Mouse (Mus musculus) spleen, postnatal 10 days (tissue): ENCODE results near the gene Pde8a.
"Not testable (repeated sequence)": the region's sequence is repeated elsewhere in the genome, so short reads cannot be mapped to it uniquely, and the experiment has no call there.

ENCODE experiments used
- DNase-seq, 2 experiments: peaks; one replicate each; pipeline ENCODE4 v3.0.0; 2021 to 2022; ENCODE audit warnings: low spot score in 2 of 2

The Pde8a gene

DNA sequence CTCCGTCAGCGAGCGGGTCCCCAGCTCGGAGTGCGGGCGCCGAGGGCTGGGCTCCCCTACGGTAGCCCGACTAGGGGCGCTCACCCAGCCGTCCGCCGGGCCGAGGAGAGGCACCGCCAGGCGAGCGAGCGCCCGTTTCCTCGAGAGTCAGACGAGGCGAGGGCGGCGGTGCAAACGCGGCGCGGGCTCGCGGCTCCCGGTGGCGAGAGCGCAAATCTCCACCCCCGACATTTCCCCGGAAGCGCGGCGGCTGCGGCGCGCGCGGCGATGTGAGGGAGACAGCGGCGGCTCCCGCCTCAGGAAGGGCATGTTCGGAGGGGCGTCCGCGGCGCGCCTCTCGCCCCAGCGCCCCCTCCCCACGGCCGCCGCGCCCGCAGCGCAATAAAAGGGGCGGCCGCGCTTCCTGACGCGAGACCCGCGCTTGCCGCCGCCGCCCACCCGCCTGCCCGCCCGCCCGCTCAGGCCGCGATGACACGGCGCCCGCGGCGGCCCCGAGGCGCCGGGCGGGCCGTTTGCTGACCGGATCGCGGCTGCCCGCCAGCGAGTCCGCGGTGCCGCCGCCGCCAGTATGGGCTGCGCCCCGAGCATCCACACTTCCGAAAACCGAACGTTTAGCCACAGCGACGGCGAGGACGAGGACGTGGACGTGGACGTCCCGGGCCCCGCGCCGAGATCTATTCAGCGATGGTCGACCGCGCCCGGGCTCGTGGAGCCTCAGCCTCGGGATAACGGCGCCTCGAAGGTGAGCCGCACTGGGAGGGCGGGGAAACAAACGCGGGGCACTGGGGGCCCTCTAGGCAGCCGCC, at the start of gene Pde8a:
Gene Pde8a, plus strand, starts transcription at position 250 of the 806 bp plus-strand sequence.
- peak; percentile 18 to 25 for DNase-seq

DNA sequence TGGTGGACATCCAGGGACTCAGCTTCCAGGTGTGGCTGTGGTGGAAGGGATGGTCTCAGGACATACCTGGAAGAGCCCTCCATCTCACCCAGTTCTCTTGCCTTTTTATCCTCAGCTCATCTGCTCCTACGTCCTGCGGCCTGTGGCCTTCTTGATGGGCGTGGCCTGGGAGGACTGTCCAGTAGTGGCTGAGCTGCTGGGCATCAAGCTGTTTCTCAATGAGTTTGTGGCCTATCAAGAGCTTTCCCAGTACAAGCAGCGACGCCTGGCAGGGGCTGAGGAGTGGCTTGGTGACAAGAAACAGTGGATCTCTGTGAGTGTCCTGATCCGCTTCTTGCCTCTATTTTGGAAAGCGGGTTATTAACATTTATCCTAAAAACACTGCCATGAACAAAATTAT, 49.0 kb upstream of the Pde8a start:
- no peak for DNase-seq

DNA sequence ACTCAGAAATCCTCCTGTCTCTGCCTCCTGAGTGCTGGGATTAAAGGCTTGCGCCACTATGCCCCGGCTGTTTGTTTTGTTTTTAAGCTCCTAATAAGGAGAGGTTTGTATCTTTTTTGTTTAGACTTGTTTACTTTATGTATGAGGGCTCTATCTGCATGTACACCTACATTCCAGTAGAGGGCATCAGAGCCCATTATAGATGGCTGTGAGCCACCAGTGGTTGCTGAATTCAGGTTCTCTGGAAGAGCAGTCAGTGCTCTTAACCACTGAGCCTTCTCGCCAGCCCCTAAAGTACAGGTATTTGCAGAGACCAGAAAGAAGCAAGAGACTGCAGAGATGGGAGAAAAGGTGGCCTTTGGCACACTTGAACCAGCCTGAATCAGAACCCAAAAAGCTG, 46.3 kb upstream of the Pde8a start:
- no peak for DNase-seq

DNA sequence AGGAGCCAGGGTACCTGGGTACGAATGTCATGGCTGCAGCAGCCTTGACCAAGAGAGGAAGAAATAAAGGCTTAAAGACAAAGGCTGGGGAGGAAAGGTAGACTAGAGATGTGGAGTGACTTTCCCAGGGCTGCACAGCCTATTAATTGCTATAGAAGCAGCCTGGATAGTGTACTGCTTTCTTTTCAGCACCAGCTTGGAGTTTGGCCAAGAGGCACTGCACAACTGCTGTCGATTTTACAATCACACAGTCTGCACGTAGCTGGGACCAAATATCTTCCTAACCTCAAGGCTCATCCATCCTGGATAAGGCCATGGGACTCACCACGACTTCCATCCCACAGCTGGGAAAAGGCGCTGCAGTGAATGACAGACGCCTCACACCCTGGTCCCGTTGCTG, 44.0 kb upstream of the Pde8a start:
- DNase-seq = no peak

DNA sequence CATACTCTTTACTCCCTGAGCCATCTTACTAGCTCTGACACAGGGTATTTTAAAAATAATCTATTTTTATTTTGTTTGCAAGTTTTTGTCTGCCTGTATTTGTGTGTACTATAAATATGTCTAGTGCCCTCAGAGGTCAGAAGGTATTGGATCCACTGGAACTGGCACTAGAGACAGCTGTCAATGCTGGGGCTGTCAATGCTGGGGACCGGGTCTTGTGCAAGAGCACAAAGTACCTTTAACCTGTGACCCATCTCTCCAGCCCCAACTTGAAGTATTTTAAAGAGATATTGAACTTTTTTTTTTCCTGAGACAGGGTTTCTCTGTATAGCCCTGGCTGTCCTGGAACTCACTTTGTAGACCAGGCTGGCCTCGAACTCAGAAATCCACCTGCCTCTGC, 39.5 kb upstream of the Pde8a start:
- DNase-seq = no peak

DNA sequence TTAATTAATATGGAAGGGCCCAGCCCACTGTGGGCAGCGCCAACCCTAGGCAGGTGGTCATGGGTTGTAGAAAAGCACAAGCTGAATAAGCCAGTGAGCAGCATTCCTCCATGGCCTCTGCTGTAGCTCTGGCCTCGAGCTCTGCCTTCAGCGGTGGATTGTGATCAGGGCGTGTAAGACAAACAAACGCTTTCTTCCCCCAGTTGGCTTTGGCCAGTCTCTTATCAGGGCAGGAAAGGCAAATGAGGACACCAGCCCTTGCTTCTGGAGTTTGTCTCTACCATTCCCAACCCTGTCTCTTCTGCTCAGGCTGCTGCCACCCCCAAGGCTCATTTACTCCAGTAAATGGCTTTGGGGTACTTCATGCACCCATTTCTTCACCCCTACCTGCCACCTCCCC, 38.7 kb upstream of the Pde8a start:
- no peak for DNase-seq

DNA sequence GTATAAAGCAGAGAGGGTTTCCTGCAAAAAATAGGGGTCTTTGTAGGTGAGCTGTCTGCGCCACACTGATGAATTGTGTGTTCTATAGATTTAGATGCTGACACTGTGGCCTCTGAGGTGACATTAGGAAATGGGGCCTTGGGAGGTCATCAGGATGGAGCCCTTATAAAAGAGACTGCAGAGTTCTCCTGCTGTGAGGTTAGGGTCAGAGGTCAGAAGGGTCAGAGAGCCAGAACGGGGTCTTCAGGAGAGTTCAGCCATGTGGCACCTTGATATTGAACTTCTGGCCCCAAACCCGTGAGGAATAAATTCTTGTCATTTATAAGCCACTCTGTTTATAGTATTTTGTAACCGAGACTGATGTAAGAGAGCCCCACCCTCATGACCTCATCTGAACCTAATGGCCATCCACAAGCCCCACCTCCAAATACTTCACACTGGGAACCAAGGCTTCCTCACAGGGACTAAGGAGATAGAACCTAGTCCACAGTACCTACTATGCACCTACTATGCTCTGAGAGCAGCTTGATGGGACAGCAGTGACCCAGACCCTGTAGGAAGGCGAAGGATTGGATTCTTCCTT, 37.1 kb upstream of the Pde8a start:
- no peak for DNase-seq

DNA sequence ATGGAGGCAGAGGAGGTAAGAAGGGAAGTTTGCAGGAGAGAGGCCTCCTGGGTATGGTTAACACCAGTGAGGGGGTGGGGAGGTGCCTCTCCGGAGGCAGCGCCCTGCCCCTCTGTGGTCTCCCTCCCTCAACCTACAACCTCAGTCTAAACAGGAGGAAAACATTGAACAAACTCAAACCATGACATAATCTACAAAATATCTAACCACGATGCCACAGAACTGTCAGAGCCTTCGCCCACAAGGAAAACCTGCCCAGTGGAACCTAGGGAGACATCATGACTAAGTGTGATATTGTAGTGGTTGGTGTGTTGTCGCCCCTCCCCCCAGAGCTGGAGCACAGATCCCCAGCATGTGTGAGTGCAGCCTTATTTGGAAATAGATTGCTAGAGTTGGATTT, 33.9 kb upstream of the Pde8a start:
- no peak for DNase-seq

DNA sequence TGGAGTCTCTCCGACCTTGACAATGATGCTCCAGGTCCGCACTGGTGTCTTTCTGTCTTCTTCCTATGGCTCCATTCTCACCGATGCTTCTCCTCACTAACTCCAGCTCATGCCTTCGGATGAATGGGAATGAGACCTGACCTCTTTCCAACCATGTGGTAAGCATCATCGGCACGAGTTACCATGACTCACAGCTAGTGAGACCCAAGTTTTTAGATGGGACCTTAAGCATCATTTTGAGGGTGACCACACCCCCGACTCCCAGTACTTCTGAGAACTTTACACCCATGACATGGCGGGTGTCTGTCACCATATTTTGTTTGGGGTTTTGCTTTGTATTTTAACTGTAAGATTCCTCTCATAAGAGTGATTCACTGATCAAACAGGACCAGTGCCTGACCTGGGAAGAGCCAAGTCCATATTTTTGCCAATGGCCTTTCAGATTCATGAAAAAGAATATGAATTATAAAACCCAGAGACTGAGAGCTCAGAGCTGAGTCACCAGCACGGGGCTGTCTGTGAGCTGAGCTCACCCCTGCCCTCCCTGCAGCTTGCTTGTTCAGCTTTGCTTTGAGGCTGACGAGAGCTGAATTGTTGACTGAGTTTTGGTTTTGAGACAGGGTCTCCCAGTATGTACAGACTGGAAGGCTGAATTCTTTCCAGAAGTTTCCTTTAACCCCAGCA, 30.8 kb upstream of the Pde8a start:
- DNase-seq = no peak

DNA sequence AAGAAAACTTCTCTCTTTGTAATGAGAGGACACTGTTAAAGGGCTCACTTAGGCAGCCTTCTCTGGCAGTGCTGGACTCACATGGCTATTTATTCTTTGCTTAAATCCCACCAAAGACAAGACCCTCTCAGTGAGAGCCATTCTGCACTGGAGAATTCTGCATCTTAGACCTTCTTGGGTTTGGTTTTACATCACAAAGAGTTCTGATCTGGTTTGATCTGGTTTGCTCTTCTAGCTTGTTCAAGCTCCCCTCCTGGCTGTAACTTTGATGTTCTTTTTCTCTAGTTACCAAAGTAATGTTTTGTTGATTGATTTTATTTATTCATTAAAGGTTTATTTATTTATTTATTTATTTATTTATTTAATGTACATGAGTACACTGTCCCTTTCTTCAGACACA, 30.2 kb upstream of the Pde8a start:
- no peak for DNase-seq

DNA sequence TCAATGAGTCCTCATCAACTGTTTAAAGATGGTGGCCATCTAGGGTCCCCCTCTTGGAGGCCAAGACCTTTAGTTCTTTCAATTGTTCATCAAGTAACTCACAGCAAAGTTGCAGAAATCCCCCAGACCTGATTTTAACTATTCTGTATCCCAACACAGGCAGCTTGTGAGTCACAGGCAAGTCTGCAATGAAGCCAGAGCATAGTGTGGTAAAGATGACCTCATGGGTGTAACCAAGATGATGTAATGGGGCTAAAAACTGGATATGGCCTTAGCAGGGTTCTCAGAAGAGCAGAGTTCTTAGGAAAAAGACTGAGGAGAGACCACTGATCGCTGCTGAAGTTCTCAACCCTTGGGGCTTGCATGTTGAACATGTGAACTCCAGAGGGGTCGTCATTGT, 29.3 kb upstream of the Pde8a start:
- no peak for DNase-seq

DNA sequence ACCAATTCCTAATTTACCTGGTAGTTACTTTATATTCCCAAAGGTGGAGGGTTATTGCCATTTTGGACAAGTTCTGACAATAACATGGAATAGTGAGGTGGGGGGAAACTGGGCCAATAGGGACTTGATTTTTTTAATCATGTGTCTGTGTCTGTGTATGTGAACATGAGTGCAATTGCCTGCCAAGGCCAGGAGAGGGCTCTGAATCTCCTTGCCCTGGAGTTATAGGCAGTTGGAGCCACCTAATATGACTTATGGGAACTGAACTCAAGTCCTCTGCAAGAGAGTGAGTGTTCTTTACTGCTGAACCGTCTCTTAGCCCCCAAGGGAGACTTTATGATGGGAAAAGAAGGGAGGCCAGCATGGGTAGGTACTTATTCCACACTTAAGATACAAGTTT, 28.7 kb upstream of the Pde8a start:
- no peak for DNase-seq

DNA sequence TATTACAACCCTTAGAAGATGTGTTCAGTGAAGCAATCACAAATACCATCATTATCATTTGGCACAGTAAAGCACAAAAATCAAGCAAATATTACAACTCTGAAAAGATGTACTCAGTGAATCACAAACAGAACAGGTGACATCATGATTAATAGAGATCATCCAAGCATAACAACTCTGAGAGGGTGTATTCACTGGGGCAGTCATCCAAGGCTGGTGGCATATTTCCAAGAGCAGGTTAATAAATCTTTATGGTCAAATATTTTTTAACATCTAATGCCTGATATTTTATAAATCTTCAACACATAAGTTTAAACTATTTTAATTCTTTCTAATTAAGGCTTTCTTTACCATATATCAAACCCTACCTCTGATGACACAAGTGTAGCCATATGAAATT, 27.4 kb upstream of the Pde8a start:
- not testable (repeated sequence) for DNase-seq

DNA sequence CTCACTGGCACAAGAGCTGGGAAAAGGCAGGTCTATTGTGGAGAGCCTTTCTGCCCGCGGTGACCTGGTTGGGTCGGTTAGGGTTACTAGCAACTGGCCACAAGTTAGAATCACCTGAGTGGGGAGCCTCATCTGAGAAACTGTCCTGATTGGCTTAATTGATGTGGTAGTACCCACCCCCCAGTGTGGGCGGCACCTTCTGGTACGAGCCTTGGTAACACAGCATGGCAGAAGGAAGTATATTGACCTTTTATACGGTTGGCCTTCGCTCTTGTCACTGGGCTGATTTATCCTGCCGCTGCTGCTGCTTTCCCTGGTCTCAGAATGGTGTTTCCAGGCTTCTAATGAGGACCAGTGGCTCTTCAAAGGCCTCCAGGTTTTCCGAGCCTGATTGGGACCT, 24.2 kb upstream of the Pde8a start:
- DNase-seq = no peak

DNA sequence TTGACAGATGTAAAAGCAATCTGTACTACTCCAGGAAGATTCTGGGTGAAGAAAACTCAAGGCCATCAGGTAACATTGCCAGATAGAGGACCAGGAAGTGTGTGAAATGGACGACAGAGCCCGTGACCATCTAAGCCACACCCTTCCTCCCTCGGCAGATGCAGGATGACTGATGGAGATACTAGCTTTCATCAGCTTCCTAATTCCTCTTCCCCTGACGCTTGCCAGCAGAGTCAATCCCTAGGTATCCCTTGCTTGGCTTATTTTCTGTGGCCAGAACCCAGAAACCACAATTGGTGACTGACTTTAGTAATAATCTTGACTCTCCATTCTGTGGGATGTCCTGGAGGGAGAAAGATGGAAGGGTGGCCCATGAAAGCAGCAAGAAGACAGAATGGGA, 17.9 kb upstream of the Pde8a start:
- DNase-seq = no peak

DNA sequence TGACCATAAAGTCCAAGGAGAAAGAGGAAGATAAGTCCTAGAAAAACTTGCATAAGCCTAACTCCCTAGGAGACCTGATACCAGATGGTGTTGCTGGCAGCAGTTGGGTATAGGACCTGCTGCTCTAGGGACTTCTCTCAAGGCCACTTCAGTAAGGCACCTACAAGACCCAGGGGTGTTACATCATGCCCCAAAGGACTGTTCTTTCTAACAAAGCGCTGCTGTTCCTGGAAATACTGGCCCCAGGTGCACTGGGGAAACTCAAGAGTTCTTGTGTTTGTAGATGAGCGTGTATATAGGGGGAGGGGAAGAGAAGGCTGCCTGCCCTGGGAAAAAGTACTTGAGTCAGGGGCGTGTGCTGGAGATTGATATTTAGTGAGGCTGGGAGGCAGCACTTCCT, 16.6 kb upstream of the Pde8a start:
- no peak for DNase-seq

DNA sequence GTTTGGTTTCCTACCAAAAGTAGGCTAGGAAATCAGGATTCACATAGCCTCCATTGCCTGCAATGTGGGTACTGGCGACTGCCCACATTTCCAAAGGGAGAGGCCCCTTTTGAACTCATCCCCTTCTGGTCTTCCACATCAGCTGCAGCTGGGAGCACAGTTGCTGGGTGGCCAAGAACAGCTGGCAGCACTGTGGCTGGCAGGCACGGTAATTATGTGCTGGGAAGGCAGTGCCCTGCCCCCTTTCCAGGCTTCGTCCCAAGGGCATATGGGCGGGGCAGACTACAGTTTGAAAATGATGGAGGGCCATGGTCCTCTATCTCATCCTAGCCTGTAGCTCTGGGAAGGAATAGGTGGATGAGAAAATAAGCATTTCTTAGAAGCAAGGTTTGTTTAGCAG, 14.9 kb upstream of the Pde8a start:
- no peak for DNase-seq

DNA sequence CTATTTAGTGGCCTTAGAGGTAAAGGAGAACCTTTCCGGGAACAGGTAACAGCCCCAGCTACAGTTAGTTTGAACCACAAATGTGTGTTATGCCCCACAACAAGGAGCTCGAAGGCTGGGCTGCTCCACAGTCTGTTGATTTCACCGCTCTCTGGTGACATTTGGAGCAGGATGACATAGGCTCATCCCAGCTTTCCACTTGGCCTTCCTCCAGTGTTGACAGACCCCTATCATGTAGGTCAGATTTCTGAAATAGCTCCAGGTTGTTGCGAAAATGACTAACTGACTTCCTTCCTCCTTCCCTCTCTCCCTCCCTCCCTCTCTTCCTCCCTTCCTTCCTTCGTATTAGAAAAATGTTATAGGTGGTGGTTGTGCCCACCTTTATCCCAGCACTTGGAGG, 14.3 kb upstream of the Pde8a start:
- DNase-seq = no peak

DNA sequence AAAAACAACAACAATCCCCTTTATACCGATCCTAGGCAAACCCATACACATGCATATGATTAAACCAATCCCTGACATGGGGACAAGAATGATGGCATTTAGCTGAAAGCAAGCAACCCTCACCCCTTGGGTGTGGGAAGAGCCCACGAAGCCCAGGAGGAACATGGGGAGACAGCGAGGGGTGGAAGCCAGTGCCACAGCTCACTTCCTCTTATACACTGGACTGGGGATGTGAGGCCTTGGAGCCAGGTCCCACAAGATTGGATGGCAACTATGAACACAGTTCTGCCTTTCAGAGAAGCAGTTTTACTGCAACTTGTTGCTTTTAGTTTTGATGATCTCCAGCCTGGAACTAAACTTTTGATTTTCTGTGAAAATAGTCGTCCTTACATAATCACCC, 13.6 kb upstream of the Pde8a start:
- no peak for DNase-seq

DNA sequence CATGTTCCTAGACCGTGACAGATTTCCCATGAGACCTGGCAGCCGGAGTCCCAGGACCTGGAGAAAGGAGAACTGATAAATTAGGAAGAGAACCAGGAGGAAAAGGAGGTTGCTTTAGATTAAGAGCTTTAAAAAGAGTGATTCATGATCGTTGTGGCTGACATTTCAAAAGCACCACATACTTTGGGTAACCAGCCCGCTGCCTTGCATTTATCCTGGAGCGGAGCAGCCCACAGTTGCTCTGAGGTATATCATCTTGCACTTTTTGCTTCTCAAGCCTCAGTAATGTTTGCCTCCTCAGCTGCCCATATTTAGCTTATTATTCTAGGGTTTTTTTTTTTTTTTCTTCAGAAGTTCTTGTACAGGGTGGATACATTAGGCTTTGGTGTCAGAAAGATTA, 11.0 kb upstream of the Pde8a start:
- no peak for DNase-seq

DNA sequence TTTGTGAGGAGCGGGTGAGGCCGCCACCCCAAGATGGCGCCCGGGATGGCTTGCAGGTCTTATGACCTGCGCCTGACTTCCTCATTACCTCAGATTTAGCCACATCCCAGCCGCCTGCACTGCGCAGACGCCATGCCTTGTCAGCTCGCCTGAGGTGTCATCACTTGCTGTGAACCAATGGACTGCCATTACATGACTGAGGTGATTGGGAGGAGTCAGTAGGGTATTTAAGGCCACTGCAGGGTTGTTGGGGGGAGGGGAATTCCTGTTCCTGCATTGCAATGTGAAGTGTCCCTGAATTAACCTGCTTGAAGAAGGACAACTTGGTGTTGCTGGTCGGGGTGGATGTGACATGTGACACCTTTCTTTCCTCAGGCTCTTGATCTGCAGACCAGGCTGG, 9.8 kb upstream of the Pde8a start:
- not testable (repeated sequence) for DNase-seq

DNA sequence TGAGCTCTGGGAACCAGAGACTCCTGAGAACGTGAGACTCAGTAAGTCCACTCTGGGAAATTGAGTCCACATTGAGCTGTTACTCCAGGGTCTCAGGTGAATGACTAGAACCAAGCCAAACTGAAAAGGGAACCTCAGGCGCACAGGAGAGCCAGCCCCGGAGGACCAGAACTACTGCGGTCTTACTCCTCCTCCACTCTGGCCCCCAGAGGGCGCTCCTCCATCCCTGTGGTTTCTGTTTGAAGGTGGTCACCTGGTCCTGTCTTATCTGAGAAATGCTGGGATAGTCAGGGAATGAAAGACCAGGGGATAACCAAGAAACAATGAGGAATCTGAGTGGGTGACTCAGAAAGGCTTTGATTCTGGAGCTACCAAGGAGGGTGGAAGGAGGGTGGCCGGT, 4.5 kb upstream of the Pde8a start:
- peak; percentile 29 to 74 for DNase-seq

DNA sequence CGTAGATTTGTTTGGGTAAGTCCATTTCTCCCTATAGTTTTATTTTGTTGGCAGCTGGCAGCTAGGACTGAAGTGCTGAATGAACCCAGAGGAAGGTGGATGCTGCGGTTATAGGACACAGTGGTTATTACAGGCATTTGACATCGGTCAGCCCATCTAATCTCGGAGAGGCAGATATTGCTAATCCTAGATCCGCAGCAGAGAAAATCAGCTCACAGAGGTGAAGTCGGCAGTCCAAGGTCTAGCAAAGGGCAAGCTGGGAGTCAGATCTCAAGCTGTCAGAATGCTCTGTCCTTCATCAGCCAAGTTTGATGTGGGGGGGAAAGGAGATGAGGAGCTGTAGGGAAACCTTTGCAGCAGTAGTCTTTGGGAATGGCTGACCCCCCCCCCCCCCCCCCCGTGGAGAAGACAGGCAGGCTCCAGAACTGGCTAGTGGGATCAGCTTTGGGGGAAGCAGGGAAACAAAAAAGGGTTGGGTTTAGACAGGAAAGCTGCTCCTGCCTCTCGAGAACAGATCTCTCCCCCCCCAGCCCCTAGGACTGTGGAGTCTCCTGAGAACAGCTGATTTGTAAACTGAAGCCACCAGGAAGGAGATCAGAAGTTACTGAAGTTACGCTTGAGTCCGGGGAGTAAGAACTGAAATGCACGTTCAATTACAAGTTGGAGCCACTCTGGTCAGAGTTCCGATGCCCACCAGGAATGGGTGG, 3.3 kb upstream of the Pde8a start:
- no peak for DNase-seq
